Mouse (Mus musculus): ENCODE results near the gene Adora1.

Gene Adora1

GRCm38 (mm10) chr1:134211043-134211442, 24.2 kb downstream of the Adora1 start:
- no peak for TF ChIP-seq GATA4 (IDR thresholded peaks at IDR 0.05; ENCODE audit: insufficient replicate concordance, low read length)

GRCm38 (mm10) chr1:134210179-134210755, 25.0 kb downstream of the Adora1 start:
- TF ChIP-seq GATA4 (IDR thresholded peaks at IDR 0.05; ENCODE audit: insufficient replicate concordance, low read length) = no peak

- no peak for TF ChIP-seq GATA4 (IDR thresholded peaks at IDR 0.05; ENCODE audit: insufficient replicate concordance, low read length)
Observed at GRCm38 (mm10) chr1:134206085-134206484, 29.1 kb downstream of the Adora1 start.

- TF ChIP-seq GATA4 (IDR thresholded peaks at IDR 0.05; ENCODE audit: insufficient replicate concordance, low read length) = no peak
Observed at GRCm38 (mm10) chr1:134205296-134206018, 29.8 kb downstream of the Adora1 start.

GRCm38 (mm10) chr1:134204230-134204629, 31.0 kb downstream of the Adora1 start:
- TF ChIP-seq GATA4 (IDR thresholded peaks at IDR 0.05; ENCODE audit: insufficient replicate concordance, low read length) = no peak

GRCm38 (mm10) chr1:134201751-134202420, 33.3 kb downstream of the Adora1 start:
- TF ChIP-seq GATA4 (IDR thresholded peaks at IDR 0.05; ENCODE audit: insufficient replicate concordance, low read length) = no peak

- no peak for TF ChIP-seq GATA4 (IDR thresholded peaks at IDR 0.05; ENCODE audit: insufficient replicate concordance, low read length)
Observed at GRCm38 (mm10) chr1:134200998-134201686, 34.1 kb downstream of the Adora1 start.

GRCm38 (mm10) chr1:134200481-134200880, 34.8 kb downstream of the Adora1 start:
- no peak for TF ChIP-seq GATA4 (IDR thresholded peaks at IDR 0.05; ENCODE audit: insufficient replicate concordance, low read length)

- no peak for TF ChIP-seq GATA4 (IDR thresholded peaks at IDR 0.05; ENCODE audit: insufficient replicate concordance, low read length)
Observed at GRCm38 (mm10) chr1:134198197-134198995, 36.8 kb downstream of the Adora1 start.

- no peak for TF ChIP-seq GATA4 (IDR thresholded peaks at IDR 0.05; ENCODE audit: insufficient replicate concordance, low read length)
Observed at GRCm38 (mm10) chr1:134197325-134197982, 37.8 kb downstream of the Adora1 start.

GRCm38 (mm10) chr1:134196386-134196785, 38.8 kb downstream of the Adora1 start:
- TF ChIP-seq GATA4 (IDR thresholded peaks at IDR 0.05; ENCODE audit: insufficient replicate concordance, low read length) = no peak

- TF ChIP-seq GATA4 (IDR thresholded peaks at IDR 0.05; ENCODE audit: insufficient replicate concordance, low read length) = no peak
Observed at GRCm38 (mm10) chr1:134195979-134196378, 39.3 kb downstream of the Adora1 start.

GRCm38 (mm10) chr1:134195571-134195970, 39.7 kb downstream of the Adora1 start:
- TF ChIP-seq GATA4 (IDR thresholded peaks at IDR 0.05; ENCODE audit: insufficient replicate concordance, low read length) = no peak

- no peak for TF ChIP-seq GATA4 (IDR thresholded peaks at IDR 0.05; ENCODE audit: insufficient replicate concordance, low read length)
Observed at GRCm38 (mm10) chr1:134195117-134195516, 40.1 kb downstream of the Adora1 start.
